Mouse (Mus musculus) intestine, postnatal 0 days (tissue): ENCODE data around the gene Rnf144a. TPM values are rescaled to one million over a fixed set of nuclear protein-coding genes. Genes with fewer than 3 reads are reported as not detected.

Experiments
- ATAC-seq: fragments of 200-750 bp; cut with Nextera tagmentation; 2 replicates; pipeline ENCODE4 v1.8.0; 2017; ENCODE audit warnings: mild to moderate bottlenecking, moderate TSS enrichment, moderate library complexity
- H3K27ac ChIP-seq: fragments of 300-500 bp; sonication (generic); 2 replicates; pipeline ENCODE4 v1.5.1; 2014; ENCODE audit warnings: mild to moderate bottlenecking, low read depth, low read length, moderate library complexity
- H3K27me3 ChIP-seq: fragments of 300-500 bp; sonication (generic); replicated peaks from 2 replicates; pipeline ENCODE4 v1.6.1; 2014; ENCODE audit warnings: low read length, mixed read lengths; ENCODE audit not compliant: control insufficient read depth, insufficient read depth
- H3K36me3 ChIP-seq: fragments of 300-500 bp; sonication (generic); 2 replicates; pipeline ENCODE4 v1.6.1; 2014; ENCODE audit warnings: mild to moderate bottlenecking, moderate library complexity; ENCODE audit not compliant: control insufficient read depth, insufficient read depth
- H3K4me1 ChIP-seq: fragments of 300-500 bp; sonication (generic); replicated peaks from 2 replicates; pipeline ENCODE4 v1.6.1; 2014; ENCODE audit warnings: antibody characterized with exemption, low read length, mixed read lengths; ENCODE audit not compliant: control insufficient read depth, insufficient read depth
- H3K4me2 ChIP-seq: fragments of 300-500 bp; sonication (generic); replicated peaks from 2 replicates; pipeline ENCODE4 v1.6.1; 2014; ENCODE audit warnings: low read depth, mild to moderate bottlenecking, moderate library complexity
- H3K4me3 ChIP-seq: fragments of 300-500 bp; sonication (generic); 2 replicates; pipeline ENCODE4 v1.5.1; 2014; ENCODE audit warnings: low read depth, low read length
- H3K9ac ChIP-seq: fragments of 300-500 bp; sonication (generic); 2 replicates; pipeline ENCODE4 v1.6.1; 2014; ENCODE audit warnings: mild to moderate bottlenecking, low read depth, low read length
- H3K9me3 ChIP-seq: fragments of 300-500 bp; sonication (generic); 2 replicates; pipeline ENCODE4 v1.6.1; 2016; ENCODE audit warnings: mixed run types; ENCODE audit not compliant: control insufficient read depth
- CTCF ChIP-seq: sonication (generic); IDR thresholded peaks from 2 replicates; pipeline ENCODE4 v1.5.1; 2016; ENCODE audit warnings: low read depth, mild to moderate bottlenecking, control low read depth, antibody characterized with exemption, moderate library complexity
- WGBS: fragments of 180-500 bp; shearing (Covaris S2); extraction: QIAGEN DNeasy Blood & Tissue Kit; methylation state at CpG from one replicate; pipeline ENCODE4 v1.1.7; 2014; 5-methylcytosine and 5-hydroxymethylcytosine counted together
- microRNA-seq: library from miRNA; unstranded; fragments of <30 nt; microRNA quantifications from one replicate; pipeline ENCODE4, GENCODE M21; 2016
- polyA plus RNA-seq: library from polyadenylated mRNA; unstranded; fragments of >200 nt; fragmentation: Nextera tagmentation; extraction: Ambion mirVana; gene quantifications from 2 replicates; pipeline ENCODE4 v1.2.1, GENCODE M21; 2015

Gene Rnf144a
- polyA plus RNA-seq, 1 experiment from 2014 or later, result 4.4 TPM

GRCm38 (mm10) chr12:26285460-26285859 lies 129.6 kb downstream of the Rnf144a start:
- no peaks in the 10 kb centered on the region for H3K4me1 ChIP-seq
- H3K4me2 ChIP-seq, result no peak overlapping the region
- H3K27ac ChIP-seq, result no peak overlapping the region
- H3K36me3 ChIP-seq, result no peaks in the 10 kb centered on the region
- H3K4me3 ChIP-seq, result no peak overlapping the region
- no peaks in the 10 kb centered on the region for H3K27me3 ChIP-seq
- no peaks in the 10 kb centered on the region for H3K9me3 ChIP-seq
- WGBS, result 70% methylated on average over 3 of the region's 3 CpGs
- no peak overlapping the region for H3K9ac ChIP-seq
- no peak for ATAC-seq
- no peak for TF ChIP-seq CTCF

- TF ChIP-seq CTCF, result no peak
- Histone ChIP-seq H3K4me1 (no peaks in the 10 kb centered on the region), H3K9ac (no peak overlapping the region), H3K4me2 (no peak overlapping the region), H3K27ac (no peak overlapping the region), H3K36me3 (no peaks in the 10 kb centered on the region), H3K9me3 (no peaks in the 10 kb centered on the region), H3K4me3 (no peak overlapping the region), H3K27me3 (no peaks in the 10 kb centered on the region)
- ATAC-seq, result no peak
- WGBS, result 70% methylated on average over 3 of the region's 3 CpGs
These were observed 134.2 kb downstream of the Rnf144a start for GRCm38 (mm10) chr12:26280719-26281480.

- ATAC-seq, result no peak
These were observed 137.9 kb downstream of the Rnf144a start for GRCm38 (mm10) chr12:26277002-26277669.

GRCm38 (mm10) chr12:26276556-26276955 lies 138.5 kb downstream of the Rnf144a start:
- 0 out of 2 replicates have a peak, but pooled peaks have one; percentile 19 for ATAC-seq
- Histone ChIP-seq H3K27ac (no peak overlapping the region), H3K4me2 (no peak overlapping the region), H3K9ac (no peak overlapping the region), H3K36me3 (no peaks in the 10 kb centered on the region), H3K9me3 (no peaks in the 10 kb centered on the region), H3K27me3 (no peaks in the 10 kb centered on the region), H3K4me1 (no peaks in the 10 kb centered on the region), H3K4me3 (no peak overlapping the region)
- TF ChIP-seq CTCF, result no peak
- WGBS, result 60% methylated on average over 2 of the region's 2 CpGs

More at GRCm38 (mm10) chr12:26277002-26277669, 137.9 kb downstream of the Rnf144a start:
- H3K4me2 ChIP-seq, result no peak overlapping the region
- no peak overlapping the region for H3K9ac ChIP-seq
- H3K4me3 ChIP-seq, result no peak overlapping the region
- H3K27ac ChIP-seq, result no peak overlapping the region
- TF ChIP-seq CTCF, result peak; percentile 73
- no peaks in the 10 kb centered on the region for H3K4me1 ChIP-seq
- H3K9me3 ChIP-seq, result no peaks in the 10 kb centered on the region
- 40% methylated on average over 7 of the region's 7 CpGs for WGBS
- no peaks in the 10 kb centered on the region for H3K36me3 ChIP-seq
- H3K27me3 ChIP-seq, result no peaks in the 10 kb centered on the region

Small RNA genes lying within 50 kb of the gene (microRNA-seq; reads per million reads assigned to microRNA genes)
- not detected for gene Mir6538

Other genes with a start within 250 kb of the Rnf144a start
- gene Rsad2, start 41.2 kb upstream of the Rnf144a start, polyA plus RNA-seq, result 10.8 and 13.1 TPM in 2 replicates
- 14.2 and 15.0 TPM in 2 replicates for gene Cmpk2, start 54.0 kb upstream of the Rnf144a start, polyA plus RNA-seq